Mouse (Mus musculus): Measurements from ENCODE around the gene Nasp. TPM values are rescaled to one million over a fixed set of nuclear protein-coding genes. Genes with fewer than 3 reads are reported as not detected.

Gene Nasp
- polyA plus RNA-seq, 1 experiment from 2014 or later, result 110 TPM

- Histone ChIP-seq H3K9ac (peak overlapping the region; percentile 93), H3K27me3 (no peaks in the 10 kb centered on the region), H3K4me2 (peak overlapping the region; percentile 73), H3K4me1 (replicated peaks) (peaks cover 23% of the 10 kb centered on the region), H3K27ac (peak overlapping the region; percentile 96), H3K4me3 (peak overlapping the region; percentile 98), H3K9me3 (no peaks in the 10 kb centered on the region), H3K36me3 (peaks cover 1% of the 10 kb centered on the region)
- WGBS, result under 1% methylated on average over 45 of the region's 53 CpGs
- ATAC-seq (ENCODE audit: low FRiP score), result peak; percentile 73
Measured at GRCm38 (mm10) chr4:116626658-116627358, 933 bp downstream of the Nasp start.

GRCm38 (mm10) chr4:116624831-116625230, 2.9 kb downstream of the Nasp start:
- Histone ChIP-seq H3K4me1 (replicated peaks) (peaks cover 23% of the 10 kb centered on the region), H3K4me2 (no peak overlapping the region; the same call in 1 of the 2 replicates), H3K9ac (no peak overlapping the region), H3K27me3 (no peaks in the 10 kb centered on the region), H3K9me3 (no peaks in the 10 kb centered on the region), H3K4me3 (no peak overlapping the region), H3K36me3 (peaks cover 15% of the 10 kb centered on the region), H3K27ac (no peak overlapping the region)
- no peak for ATAC-seq (ENCODE audit: low FRiP score)
- WGBS, result 96% methylated on average over 4 of the region's 4 CpGs

GRCm38 (mm10) chr4:116615237-116615636, 12.5 kb downstream of the Nasp start:
- Histone ChIP-seq H3K9me3 (no peaks in the 10 kb centered on the region), H3K27ac (no peak overlapping the region), H3K4me1 (replicated peaks) (no peaks in the 10 kb centered on the region), H3K4me3 (no peak overlapping the region), H3K27me3 (no peaks in the 10 kb centered on the region), H3K9ac (no peak overlapping the region), H3K4me2 (no peak overlapping the region), H3K36me3 (peaks cover 57% of the 10 kb centered on the region)
- no peak for ATAC-seq (ENCODE audit: low FRiP score)
- WGBS, result 97% methylated on average over 2 of the region's 2 CpGs

GRCm38 (mm10) chr4:116612621-116613020, 15.1 kb downstream of the Nasp start:
- ATAC-seq (ENCODE audit: low FRiP score), result no peak
- Histone ChIP-seq H3K4me3 (no peak overlapping the region), H3K36me3 (peaks cover 60% of the 10 kb centered on the region), H3K4me2 (no peak overlapping the region), H3K9ac (no peak overlapping the region), H3K27me3 (no peaks in the 10 kb centered on the region), H3K9me3 (no peaks in the 10 kb centered on the region), H3K27ac (no peak overlapping the region), H3K4me1 (replicated peaks) (no peaks in the 10 kb centered on the region)
- WGBS, result 96% methylated on average over 2 of the region's 2 CpGs

- H3K27ac ChIP-seq, result peak overlapping the region; percentile 85
- H3K36me3 ChIP-seq, result peaks cover 49% of the 10 kb centered on the region
- H3K27me3 ChIP-seq, result no peaks in the 10 kb centered on the region
- ATAC-seq (ENCODE audit: low FRiP score), result peak; percentile 98
- peak overlapping the region; percentile 70 for H3K4me3 ChIP-seq
- H3K9me3 ChIP-seq, result no peaks in the 10 kb centered on the region
- H3K4me2 ChIP-seq, result peak overlapping the region; percentile 77
- H3K4me1 ChIP-seq (replicated peaks), result peaks cover 20% of the 10 kb centered on the region
- 1% methylated on average over 50 of the region's 50 CpGs for WGBS
- peak overlapping the region; percentile 81 for H3K9ac ChIP-seq
Measured at GRCm38 (mm10) chr4:116596978-116597881, 30.5 kb downstream of the Nasp start.

- Histone ChIP-seq H3K27ac (peak within 1 kb of the TSS; percentile 85), H3K9me3 (no peaks in the 10 kb centered on the region), H3K36me3 (peaks cover 49% of the 10 kb centered on the region), H3K9ac (peak within 1 kb of the TSS; percentile 81), H3K4me2 (peak within 1 kb of the TSS; percentile 77), H3K4me3 (peak within 1 kb of the TSS; percentile 70), H3K4me1 (replicated peaks) (peaks cover 20% of the 10 kb centered on the region), H3K27me3 (no peaks in the 10 kb centered on the region)
- no peak for ATAC-seq (ENCODE audit: low FRiP score)
- 26% methylated on average over 5 of the region's 5 CpGs for WGBS
Measured at GRCm38 (mm10) chr4:116596379-116596778, 31.4 kb downstream of the Nasp start, which contains the start of gene Ccdc17. Ccdc17 (plus strand) TSS chr4:116596654.

- Histone ChIP-seq H3K36me3 (peaks cover 49% of the 10 kb centered on the region), H3K4me1 (replicated peaks) (peaks cover 20% of the 10 kb centered on the region), H3K27me3 (no peaks in the 10 kb centered on the region), H3K4me3 (no peak overlapping the region), H3K9ac (no peak overlapping the region), H3K27ac (no peak overlapping the region), H3K4me2 (no peak overlapping the region), H3K9me3 (no peaks in the 10 kb centered on the region)
- no peak for ATAC-seq (ENCODE audit: low FRiP score)
- WGBS, result 82% methylated on average over 8 of the region's 8 CpGs
Measured at GRCm38 (mm10) chr4:116595793-116596192, 31.9 kb downstream of the Nasp start.

GRCm38 (mm10) chr4:116558151-116558882, 69.4 kb downstream of the Nasp start:
- H3K27me3 ChIP-seq, result no peaks in the 10 kb centered on the region
- H3K9me3 ChIP-seq, result no peaks in the 10 kb centered on the region
- peak overlapping the region; percentile 83 for H3K9ac ChIP-seq
- peaks cover 2% of the 10 kb centered on the region; the same call in 1 of the 2 replicates for H3K36me3 ChIP-seq
- WGBS, result 5% methylated on average over 15 of the region's 15 CpGs
- ATAC-seq (ENCODE audit: low FRiP score), result no peak
- H3K4me3 ChIP-seq, result peak overlapping the region; percentile 87
- H3K27ac ChIP-seq, result peak overlapping the region; percentile 91; the same call in 1 of the 2 replicates
- peaks cover 29% of the 10 kb centered on the region for H3K4me1 ChIP-seq (replicated peaks)
- peak overlapping the region; percentile 83 for H3K4me2 ChIP-seq

GRCm38 (mm10) chr4:116557306-116558121, 70.2 kb downstream of the Nasp start, which contains the start of gene Gpbp1l1:
Gpbp1l1 (plus strand) TSS chr4:116557658.
- peak within 1 kb of the TSS; percentile 91 for H3K27ac ChIP-seq
- H3K36me3 ChIP-seq, result peaks cover 7% of the 10 kb centered on the region
- H3K4me3 ChIP-seq, result peak within 1 kb of the TSS; percentile 87
- H3K4me1 ChIP-seq (replicated peaks), result peaks cover 29% of the 10 kb centered on the region
- H3K4me2 ChIP-seq, result peak within 1 kb of the TSS; percentile 83
- H3K27me3 ChIP-seq, result no peaks in the 10 kb centered on the region
- under 1% methylated on average over 76 of the region's 78 CpGs for WGBS
- peak; percentile 96 for ATAC-seq (ENCODE audit: low FRiP score)
- H3K9me3 ChIP-seq, result no peaks in the 10 kb centered on the region
- peak within 1 kb of the TSS; percentile 83 for H3K9ac ChIP-seq

- no peaks in the 10 kb centered on the region for H3K27me3 ChIP-seq
- no peaks in the 10 kb centered on the region for H3K9me3 ChIP-seq
- 0% methylated on average over 28 of the region's 28 CpGs for WGBS
- peak; percentile 98 for ATAC-seq (ENCODE audit: low FRiP score)
- peaks cover 11% of the 10 kb centered on the region for H3K36me3 ChIP-seq
- H3K27ac ChIP-seq, result peak overlapping the region; percentile 91
- peaks cover 29% of the 10 kb centered on the region for H3K4me1 ChIP-seq (replicated peaks)
- H3K4me3 ChIP-seq, result peak overlapping the region; percentile 87
- peak overlapping the region; percentile 83 for H3K9ac ChIP-seq
- H3K4me2 ChIP-seq, result peak overlapping the region; percentile 83
Measured at GRCm38 (mm10) chr4:116556561-116557305, 71.0 kb downstream of the Nasp start.

All from hindbrain, embryonic 13.5 days (tissue).